Mouse (Mus musculus) lung, postnatal 0 days (tissue): ENCODE measurements around the gene Coq10a. TPM values are rescaled to one million over a fixed set of nuclear protein-coding genes. Genes with fewer than 3 reads are reported as not detected.
"Not testable (repeated sequence)": the region's sequence is repeated elsewhere in the genome, so short reads cannot be mapped to it uniquely, and the experiment has no call there.

ENCODE experiments used
- ATAC-seq: fragments of 200-750 bp; cut with Nextera tagmentation; 2 replicates; pipeline ENCODE4 v1.8.0; 2017; ENCODE audit warnings: moderate library complexity
- DNase-seq: peaks from one replicate; pipeline ENCODE4 v3.0.0-alpha.2; 2016; ENCODE audit warnings: low spot score
- H3K27ac ChIP-seq: fragments of 300-500 bp; sonication (generic); 2 replicates; pipeline ENCODE4 v1.5.1; 2014; ENCODE audit warnings: antibody characterized with exemption, mild to moderate bottlenecking, low read length, mixed read lengths
- H3K27me3 ChIP-seq: fragments of 300-500 bp; sonication (generic); replicated peaks from 2 replicates; pipeline ENCODE4 v1.6.1; 2014; ENCODE audit warnings: low read length, mixed read lengths; ENCODE audit not compliant: insufficient read depth
- H3K36me3 ChIP-seq: fragments of 300-500 bp; sonication (generic); 2 replicates; pipeline ENCODE4 v1.6.1; 2014; ENCODE audit warnings: low read length, mixed read lengths; ENCODE audit not compliant: insufficient read depth
- H3K4me1 ChIP-seq: fragments of 300-500 bp; sonication (generic); 2 replicates; pipeline ENCODE4 v1.6.1; 2014; ENCODE audit warnings: antibody characterized with exemption, low read depth, low read length, mixed read lengths; ENCODE audit not compliant: insufficient read depth
- H3K4me2 ChIP-seq: fragments of 300-500 bp; sonication (generic); replicated peaks from 2 replicates; pipeline ENCODE4 v1.6.1; 2014; ENCODE audit warnings: low read depth, mild to moderate bottlenecking, low read length, moderate library complexity, mixed read lengths
- H3K4me3 ChIP-seq: fragments of 300-500 bp; sonication (generic); 2 replicates; pipeline ENCODE4 v1.5.1; 2014; ENCODE audit warnings: low read depth, low read length
- H3K9ac ChIP-seq: fragments of 300-500 bp; sonication (generic); replicated peaks from 2 replicates; pipeline ENCODE4 v1.6.1; 2014; ENCODE audit warnings: low read depth, mild to moderate bottlenecking
- H3K9me3 ChIP-seq: fragments of 300-500 bp; sonication (generic); 2 replicates; pipeline ENCODE4 v1.6.1; 2016; ENCODE audit warnings: low read length, mixed read lengths
- CTCF ChIP-seq: IDR thresholded peaks from 2 replicates; pipeline ENCODE4 v1.5.1; 2016; ENCODE audit warnings: antibody characterized with exemption, mild to moderate bottlenecking
- EP300 ChIP-seq: IDR thresholded peaks from 2 replicates; pipeline ENCODE4 v1.6.1; 2016; ENCODE audit warnings: antibody characterized with exemption, mild to moderate bottlenecking, control low read depth
- WGBS: fragments of 180-500 bp; shearing (Covaris S2); extraction: QIAGEN DNeasy Blood & Tissue Kit; methylation state at CpG from one replicate; pipeline ENCODE4 v1.1.7; 2014; 5-methylcytosine and 5-hydroxymethylcytosine counted together
- polyA plus RNA-seq: library from polyadenylated mRNA; unstranded; fragments of >200 nt; fragmentation: Nextera tagmentation; extraction: Ambion mirVana; gene quantifications from 2 replicates; pipeline ENCODE4 v1.2.1, GENCODE M21; 2015

Coq10a gene
- polyA plus RNA-seq, 1 experiment from 2014 or later: 19.9 TPM

GRCm38 (mm10) chr10:128336597-128336996 is 32.2 kb downstream of the Coq10a start:
- Histone ChIP-seq H3K4me3 (no peak overlapping the region), H3K27ac (no peak overlapping the region), H3K4me1 (peaks cover 5% of the 10 kb centered on the region; the same call in 1 of the 2 replicates), H3K27me3 (no peaks in the 10 kb centered on the region), H3K36me3 (no peaks in the 10 kb centered on the region), H3K9ac (no peak overlapping the region), H3K4me2 (peak overlapping the region; percentile 89; the same call in 1 of the 2 replicates), H3K9me3 (no peaks in the 10 kb centered on the region)
- no peak for DNase-seq
- TF ChIP-seq CTCF: no peak
- TF ChIP-seq EP300: no peak
- no peak for ATAC-seq
- 78% methylated on average over 3 of the region's 3 CpGs for WGBS

GRCm38 (mm10) chr10:128336195-128336594 is 32.6 kb downstream of the Coq10a start:
- no peak for TF ChIP-seq CTCF
- TF ChIP-seq EP300: no peak
- Histone ChIP-seq H3K9me3 (no peaks in the 10 kb centered on the region), H3K4me1 (peaks cover 5% of the 10 kb centered on the region; the same call in 1 of the 2 replicates), H3K4me3 (no peak overlapping the region), H3K27me3 (no peaks in the 10 kb centered on the region), H3K9ac (no peak overlapping the region), H3K27ac (no peak overlapping the region), H3K4me2 (no peak overlapping the region), H3K36me3 (no peaks in the 10 kb centered on the region)
- DNase-seq (no peak), ATAC-seq (no peak)
- WGBS: 91% methylated on average over 3 of the region's 3 CpGs

DNA sequence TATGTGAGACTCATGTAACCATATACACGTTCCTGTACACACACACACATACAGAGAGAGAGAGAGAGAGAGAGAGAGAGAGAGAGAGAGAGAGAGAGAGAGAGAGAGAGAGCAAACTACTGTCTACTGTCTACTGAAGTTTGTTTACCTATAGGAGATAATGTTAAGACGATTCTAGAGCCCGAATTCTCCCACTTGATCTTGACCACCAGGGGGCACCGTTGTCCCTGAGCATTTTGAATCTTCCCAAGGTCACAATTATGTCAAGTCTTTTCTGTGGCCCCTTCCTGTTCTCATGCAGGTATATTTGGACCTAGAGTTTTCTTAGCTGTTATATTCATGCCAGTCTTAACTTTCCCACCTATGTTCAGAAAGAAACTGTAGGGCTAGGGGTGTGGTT is 33.2 kb downstream of the Coq10a start:
- H3K27ac ChIP-seq: no peak overlapping the region

DNA sequence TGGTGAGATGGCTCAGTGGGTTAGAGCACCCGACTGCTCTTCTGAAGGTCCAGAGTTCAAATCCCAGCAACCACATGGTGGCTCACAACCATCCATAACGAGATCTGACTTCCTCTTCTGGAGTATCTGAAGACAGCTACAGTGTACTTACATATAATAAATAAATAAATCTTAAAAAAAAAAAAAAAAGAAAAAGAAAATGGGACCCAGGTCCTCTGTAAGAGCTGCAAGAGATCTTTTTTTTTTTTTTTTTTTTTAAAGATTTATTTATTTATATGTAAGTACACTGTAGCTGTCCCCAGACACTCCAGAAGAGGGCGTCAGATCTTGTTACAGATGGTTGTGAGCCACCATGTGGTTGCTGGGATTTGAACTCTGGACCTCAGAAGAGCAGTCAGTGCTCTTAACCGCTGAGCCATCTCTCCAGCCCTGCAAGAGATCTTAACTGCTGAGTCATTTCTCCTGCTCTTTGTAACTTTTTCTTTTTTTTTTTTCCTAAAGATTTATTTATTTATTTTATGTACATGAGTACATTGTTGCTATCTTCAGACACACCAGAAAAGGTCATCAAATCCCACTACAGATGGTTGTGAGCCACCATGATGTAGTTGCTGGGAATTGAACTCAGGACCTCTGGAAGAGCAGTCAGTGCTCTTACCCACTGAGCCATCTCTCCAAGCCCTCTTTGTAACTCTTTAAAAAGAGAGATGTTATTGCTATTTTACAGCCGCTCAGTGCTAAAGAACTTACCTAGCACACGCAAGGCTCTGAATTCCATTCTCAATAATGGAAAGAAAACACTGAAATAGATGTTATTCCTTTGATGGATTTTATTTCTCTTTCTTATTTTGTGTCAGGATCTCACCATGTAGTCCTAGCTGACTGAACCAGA is 36.2 kb downstream of the Coq10a start:
- not testable (repeated sequence) for H3K27me3 ChIP-seq, DNase-seq, H3K27ac ChIP-seq, H3K9ac ChIP-seq, ATAC-seq, H3K9me3 ChIP-seq, H3K36me3 ChIP-seq, H3K4me2 ChIP-seq, H3K4me1 ChIP-seq, H3K4me3 ChIP-seq
- 76% methylated on average over 5 of the region's 6 CpGs for WGBS

More for the DNA sequence above, 33.2 kb downstream of the Coq10a start:
- 0% methylated on average over 4 of the region's 4 CpGs for WGBS
- Histone ChIP-seq H3K4me2 (no peak overlapping the region), H3K4me1 (peaks cover 5% of the 10 kb centered on the region; the same call in 1 of the 2 replicates), H3K9ac (no peak overlapping the region), H3K9me3 (no peaks in the 10 kb centered on the region), H3K4me3 (no peak overlapping the region), H3K36me3 (no peaks in the 10 kb centered on the region), H3K27me3 (no peaks in the 10 kb centered on the region)
- peak; percentile 90 for TF ChIP-seq CTCF
- no peak for TF ChIP-seq EP300
- ATAC-seq (no peak), DNase-seq (peak; percentile 86)

- Histone ChIP-seq H3K4me3 (no peak overlapping the region), H3K9ac (no peak overlapping the region), H3K4me1 (peaks cover 8% of the 10 kb centered on the region), H3K27me3 (no peaks in the 10 kb centered on the region), H3K36me3 (peaks cover 10% of the 10 kb centered on the region; the same call in 1 of the 2 replicates), H3K9me3 (no peaks in the 10 kb centered on the region), H3K27ac (no peak overlapping the region), H3K4me2 (no peak overlapping the region)
- DNase-seq (no peak), ATAC-seq (no peak)
- TF ChIP-seq EP300 (no peak), CTCF (peak; percentile 29; the same call in 1 of the 2 replicates)
- 83% methylated on average over 10 of the region's 10 CpGs for WGBS
These were observed 41.2 kb downstream of the Coq10a start for GRCm38 (mm10) chr10:128327610-128328009.

DNA sequence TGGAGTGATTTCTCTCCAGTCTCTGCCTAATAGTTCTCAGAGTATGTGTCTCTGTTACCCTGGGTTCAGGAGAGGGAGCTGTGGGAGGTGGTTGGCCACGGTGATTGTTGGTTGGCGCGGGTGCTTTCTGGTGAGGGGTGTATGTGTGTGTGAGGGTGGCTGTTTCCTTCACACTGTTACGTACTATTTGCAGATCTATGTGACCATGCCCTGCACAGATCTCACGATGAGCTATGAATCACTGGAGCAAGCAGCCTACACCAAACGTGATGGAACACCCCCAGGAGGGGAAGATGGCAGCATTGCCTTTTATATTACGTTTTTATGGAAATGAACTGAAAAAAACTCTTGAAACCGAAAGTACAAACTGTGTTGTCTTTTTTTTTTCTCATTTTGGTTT is 42.0 kb downstream of the Coq10a start:
- Histone ChIP-seq H3K4me1 (peaks cover 8% of the 10 kb centered on the region), H3K9ac (no peak overlapping the region), H3K27ac (no peak overlapping the region), H3K4me3 (no peak overlapping the region), H3K9me3 (no peaks in the 10 kb centered on the region), H3K36me3 (peaks cover 10% of the 10 kb centered on the region; the same call in 1 of the 2 replicates), H3K27me3 (no peaks in the 10 kb centered on the region), H3K4me2 (no peak overlapping the region)
- 91% methylated on average over 8 of the region's 8 CpGs for WGBS
- ATAC-seq (no peak), DNase-seq (no peak)
- no peak for TF ChIP-seq EP300
- TF ChIP-seq CTCF: no peak
